Mouse (Mus musculus) midbrain, embryonic 14.5 days (tissue): ENCODE measurements at regions not wholly inside any gene's neighbourhood (a gene's known extent, or its start where the extent isn't known, plus 50 kb on each side); places are given as distances from the start of the nearest gene placed in this dataset.
"Not testable (repeated sequence)": the region's sequence is repeated elsewhere in the genome, so short reads cannot be mapped to it uniquely, and the experiment has no call there.

ENCODE experiments used
- ATAC-seq: fragments of 200-750 bp; cut with Nextera tagmentation; 2 replicates; pipeline ENCODE4 v1.8.0; 2017; ENCODE audit warnings: moderate number of reproducible peaks, moderate library complexity; ENCODE audit not compliant: low FRiP score, low TSS enrichment
- DNase-seq: peaks from one replicate; pipeline ENCODE4 v3.0.0-alpha.2; 2015
- H3K27ac ChIP-seq: fragments of 300-500 bp; sonication (generic); replicated peaks from 2 replicates; pipeline ENCODE4 v1.5.1; 2014; ENCODE audit warnings: mild to moderate bottlenecking, low read depth, low read length, moderate library complexity
- H3K27me3 ChIP-seq: fragments of 300-500 bp; sonication (generic); 2 replicates; pipeline ENCODE4 v1.6.1; 2014; ENCODE audit warnings: low read length, control low read depth, mixed read lengths; ENCODE audit not compliant: control insufficient read depth, insufficient read depth
- H3K36me3 ChIP-seq: fragments of 300-500 bp; sonication (generic); 2 replicates; pipeline ENCODE4 v1.6.1; 2014; ENCODE audit warnings: low read length, control low read depth; ENCODE audit not compliant: control insufficient read depth, insufficient read depth
- H3K4me1 ChIP-seq: fragments of 300-500 bp; sonication (generic); 2 replicates; pipeline ENCODE4 v1.6.1; 2014; ENCODE audit warnings: mild to moderate bottlenecking, antibody characterized with exemption, low read length, control low read depth; ENCODE audit not compliant: control insufficient read depth, insufficient read depth
- H3K4me2 ChIP-seq: fragments of 300-500 bp; sonication (generic); 2 replicates; pipeline ENCODE4 v1.6.1; 2014; ENCODE audit warnings: mild to moderate bottlenecking, low read length, moderate library complexity
- H3K4me3 ChIP-seq: fragments of 300-500 bp; sonication (generic); replicated peaks from 2 replicates; pipeline ENCODE4 v1.5.1; 2014; ENCODE audit warnings: low read depth, low read length
- H3K9ac ChIP-seq: fragments of 300-500 bp; sonication (generic); replicated peaks from 2 replicates; pipeline ENCODE4 v1.6.1; 2014; ENCODE audit warnings: mild to moderate bottlenecking, low read length, moderate library complexity
- H3K9me3 ChIP-seq: fragments of 300-500 bp; sonication (generic); 2 replicates; pipeline ENCODE4 v1.6.1; 2016; ENCODE audit warnings: low read length, control low read depth, mixed read lengths; ENCODE audit not compliant: control insufficient read depth
- WGBS: fragments of 180-500 bp; shearing (Covaris S2); extraction: QIAGEN DNeasy Blood & Tissue Kit; methylation state at CpG from one replicate; pipeline ENCODE4 v1.1.7; 2014; 5-methylcytosine and 5-hydroxymethylcytosine counted together

DNA sequence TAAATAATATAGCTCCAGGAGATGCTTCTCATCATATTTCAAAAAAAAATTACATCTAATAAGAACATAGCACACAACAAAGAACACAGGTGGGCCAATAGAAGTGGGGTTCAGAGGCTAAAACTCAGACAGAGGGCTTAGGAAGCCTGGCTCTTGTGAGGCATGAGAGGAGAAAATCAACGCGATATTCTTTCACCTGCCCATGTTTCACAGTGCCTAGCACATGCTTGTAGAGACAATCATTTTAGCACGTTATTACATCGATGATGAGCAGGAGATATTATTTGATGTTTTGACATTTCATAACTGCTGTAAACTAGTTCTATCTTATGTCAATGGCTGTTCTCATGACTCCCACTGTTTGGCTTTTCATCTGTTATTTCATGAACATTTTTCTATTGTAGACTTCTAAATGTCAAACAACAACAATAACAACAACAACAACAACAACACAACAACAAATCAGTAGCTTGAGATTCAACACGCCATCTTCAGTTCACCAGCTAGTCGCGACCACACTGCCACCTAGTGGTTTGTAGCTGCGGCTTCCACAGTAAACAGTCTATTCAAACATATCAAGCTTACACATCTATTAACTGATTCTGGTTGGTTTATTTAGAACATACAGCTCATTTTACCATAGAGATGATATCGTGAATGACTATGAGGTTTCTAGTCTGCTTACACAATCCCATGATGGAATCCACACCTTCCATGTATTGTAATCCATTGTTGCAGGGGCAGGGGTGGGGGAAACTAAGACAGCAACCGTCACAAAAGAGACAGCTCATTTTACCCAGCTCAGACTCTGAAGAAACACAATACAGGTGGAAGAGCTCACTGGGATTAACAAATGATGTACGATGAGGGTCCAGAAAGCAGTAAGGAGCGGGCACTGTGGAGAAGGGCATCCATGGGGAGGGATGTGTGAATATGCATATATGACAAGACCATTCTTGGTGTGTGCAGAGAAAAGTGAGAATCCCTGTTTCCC, 60.5 kb upstream of the Tmem200a start:
- WGBS, result 32% methylated on average over 12 of the region's 12 CpGs
- Histone ChIP-seq H3K9ac (no peak overlapping the region), H3K4me1 (no peaks in the 10 kb centered on the region), H3K4me3 (no peak overlapping the region), H3K4me2 (0 out of 2 replicates have a peak overlapping the region, but pooled peaks have one; percentile 6), H3K9me3 (no peaks in the 10 kb centered on the region), H3K27ac (no peak overlapping the region), H3K36me3 (no peaks in the 10 kb centered on the region), H3K27me3 (no peaks in the 10 kb centered on the region)
- peak; percentile 85 for DNase-seq
- peak; percentile 84 for ATAC-seq

DNA sequence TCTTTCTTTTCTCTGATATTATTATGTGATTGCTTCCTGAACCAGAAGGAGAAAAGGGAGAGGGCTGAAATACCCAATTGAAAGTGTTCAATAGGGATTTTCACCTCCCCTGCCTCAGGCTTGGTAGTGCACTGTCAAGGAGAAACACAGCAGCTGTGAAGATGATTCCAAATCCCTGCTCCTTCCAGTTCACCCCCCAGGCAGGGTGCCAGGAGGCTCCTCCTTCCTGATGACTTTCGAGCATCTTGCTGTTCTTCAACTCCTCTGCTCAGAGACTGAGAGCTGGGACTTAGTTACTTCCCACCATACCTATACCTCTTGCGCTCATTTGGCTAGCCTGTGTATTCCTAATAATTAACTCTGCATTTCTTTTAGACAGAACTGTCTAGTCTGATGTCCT, 73.7 kb upstream of the Tmem200a start:
- no peak overlapping the region for H3K4me3 ChIP-seq
- DNase-seq (peak; percentile 10), ATAC-seq (no peak)
- H3K4me2 ChIP-seq, result no peak overlapping the region
- no peaks in the 10 kb centered on the region for H3K36me3 ChIP-seq
- no peaks in the 10 kb centered on the region for H3K27me3 ChIP-seq
- H3K9me3 ChIP-seq, result no peaks in the 10 kb centered on the region
- 71% methylated on average over 2 of the region's 2 CpGs for WGBS
- no peak overlapping the region for H3K9ac ChIP-seq
- no peaks in the 10 kb centered on the region for H3K4me1 ChIP-seq
- no peak overlapping the region for H3K27ac ChIP-seq

DNA sequence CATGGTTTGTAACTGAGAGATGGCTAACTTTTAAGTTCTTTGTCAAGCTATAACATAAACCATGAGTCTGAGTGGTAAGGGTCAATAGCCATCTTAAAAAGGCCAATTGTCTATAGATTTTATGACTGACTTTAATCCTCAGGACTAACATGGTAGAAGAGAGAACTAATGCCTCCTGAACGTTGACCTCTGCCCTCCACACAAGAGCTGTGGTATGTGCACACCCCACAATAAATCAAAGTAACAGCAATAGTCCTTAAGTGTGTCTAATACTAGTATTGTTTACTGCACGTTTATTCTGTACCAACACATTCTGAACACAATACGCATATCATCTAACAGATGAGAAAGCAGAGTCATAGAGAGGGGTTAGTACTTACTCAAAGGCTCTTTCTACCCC, 70.7 kb upstream of the Samd3 start:
- 19% methylated on average over 3 of the region's 3 CpGs for WGBS
- H3K4me2 ChIP-seq, result no peak overlapping the region
- H3K9me3 ChIP-seq, result no peaks in the 10 kb centered on the region
- H3K4me1 ChIP-seq, result no peaks in the 10 kb centered on the region
- no peaks in the 10 kb centered on the region for H3K27me3 ChIP-seq
- ATAC-seq (no peak), DNase-seq (no peak)
- no peak overlapping the region for H3K9ac ChIP-seq
- H3K36me3 ChIP-seq, result no peaks in the 10 kb centered on the region
- H3K4me3 ChIP-seq, result no peak overlapping the region
- no peak overlapping the region for H3K27ac ChIP-seq

DNA sequence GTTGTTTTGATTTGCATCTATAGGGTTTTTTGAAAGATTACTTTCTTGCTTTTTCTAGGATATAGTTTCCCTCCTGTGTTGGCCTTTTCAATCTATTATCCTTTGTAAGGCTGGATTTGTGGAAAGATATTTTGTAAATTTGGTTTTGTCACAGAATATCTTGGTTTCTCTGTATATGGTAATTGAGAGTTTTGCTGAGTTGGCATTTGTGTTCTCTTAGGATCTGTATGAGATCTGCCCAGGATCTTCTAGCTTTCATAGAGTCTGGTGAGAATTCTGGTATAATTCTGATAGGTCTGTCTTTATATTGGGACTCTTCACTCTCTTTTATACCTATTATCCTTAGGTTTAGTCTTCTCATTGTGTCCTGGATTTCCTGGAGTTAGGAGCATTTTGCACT, 68.4 kb upstream of the Samd3 start:
- H3K4me3 ChIP-seq, DNase-seq, H3K4me1 ChIP-seq, H3K9me3 ChIP-seq, H3K27ac ChIP-seq, H3K27me3 ChIP-seq, H3K4me2 ChIP-seq, H3K9ac ChIP-seq, ATAC-seq, H3K36me3 ChIP-seq: not testable (repeated sequence)

DNA sequence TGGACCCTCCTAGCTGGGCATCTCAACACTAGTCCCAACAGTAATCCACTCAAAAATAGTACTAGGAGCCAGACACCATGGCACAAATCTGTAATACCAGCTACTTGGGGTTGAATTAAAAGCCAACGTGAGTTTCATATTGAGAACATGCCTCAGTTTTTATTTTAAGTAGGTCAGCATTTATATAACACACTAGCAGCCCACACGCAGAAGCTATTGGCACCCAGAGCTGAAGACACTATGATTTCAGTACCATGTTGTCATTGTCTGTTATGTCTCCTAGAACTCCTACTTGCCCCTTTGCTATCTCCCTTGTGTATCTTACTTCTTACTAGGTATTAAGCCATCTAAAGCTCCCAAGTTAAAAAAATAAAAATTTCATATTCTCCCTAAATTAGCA, 65.0 kb upstream of the Samd3 start:
- DNase-seq (no peak), ATAC-seq (no peak)
- WGBS, result 86% methylated on average over 2 of the region's 2 CpGs

DNA sequence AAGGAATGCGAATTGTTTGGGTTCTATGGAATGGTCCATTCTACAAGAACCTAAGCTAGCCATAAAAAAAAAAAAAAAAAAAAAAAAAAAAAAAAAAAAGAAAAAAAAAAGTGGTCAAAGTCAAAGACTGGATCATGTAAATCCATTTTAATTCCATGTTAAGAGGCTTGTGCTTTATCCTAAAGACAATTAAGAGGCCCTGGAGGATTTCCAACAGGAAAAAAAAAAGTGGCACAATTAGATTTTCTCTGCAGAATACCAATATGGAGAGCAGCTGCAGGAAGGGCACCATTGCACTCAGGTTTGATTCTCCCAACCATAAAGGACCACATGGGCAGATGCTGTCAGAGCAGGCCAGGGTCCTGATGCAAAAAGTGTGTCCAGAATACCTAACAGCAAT, 51.9 kb upstream of the Samd3 start:
- 84% methylated on average over 1 of the region's 1 CpGs for WGBS
- Histone ChIP-seq H3K9me3 (no peaks in the 10 kb centered on the region), H3K27ac (no peak overlapping the region), H3K27me3 (no peaks in the 10 kb centered on the region), H3K36me3 (no peaks in the 10 kb centered on the region), H3K9ac (no peak overlapping the region), H3K4me2 (no peak overlapping the region), H3K4me1 (no peaks in the 10 kb centered on the region), H3K4me3 (no peak overlapping the region)
- ATAC-seq (no peak), DNase-seq (peak; percentile 28)

More for the DNA sequence above, 65.0 kb upstream of the Samd3 start:
- Histone ChIP-seq H3K27ac (no peak overlapping the region), H3K4me2 (no peak overlapping the region), H3K4me3 (no peak overlapping the region), H3K4me1 (no peaks in the 10 kb centered on the region), H3K9ac (no peak overlapping the region), H3K36me3 (no peaks in the 10 kb centered on the region), H3K27me3 (no peaks in the 10 kb centered on the region), H3K9me3 (no peaks in the 10 kb centered on the region)

DNA sequence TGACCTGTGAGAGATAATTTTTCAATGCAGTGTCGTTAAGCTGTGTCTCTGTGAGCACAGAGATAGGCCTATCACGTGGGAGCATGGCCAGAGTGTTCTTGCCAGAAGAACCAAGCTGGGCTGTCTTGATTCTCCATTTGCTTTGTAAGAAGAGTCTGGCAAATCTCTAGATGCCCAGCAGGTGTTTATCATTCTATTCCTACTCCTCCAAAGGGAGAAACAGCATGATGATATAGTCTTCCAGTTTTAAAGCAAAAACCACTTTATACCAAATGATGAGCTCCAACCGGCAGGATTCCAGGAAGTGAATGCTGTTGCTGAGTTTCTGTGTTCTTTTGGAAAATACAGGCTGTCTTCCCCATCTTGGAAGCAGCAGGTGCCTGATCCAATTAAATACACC, 51.2 kb upstream of the Samd3 start:
- 79% methylated on average over 3 of the region's 3 CpGs for WGBS
- H3K4me2 ChIP-seq, result no peak overlapping the region
- H3K4me1 ChIP-seq, result no peaks in the 10 kb centered on the region
- DNase-seq (no peak), ATAC-seq (no peak)
- H3K27me3 ChIP-seq, result no peaks in the 10 kb centered on the region
- H3K27ac ChIP-seq, result no peak overlapping the region
- no peak overlapping the region for H3K4me3 ChIP-seq
- H3K9ac ChIP-seq, result no peak overlapping the region
- H3K36me3 ChIP-seq, result no peaks in the 10 kb centered on the region
- no peaks in the 10 kb centered on the region for H3K9me3 ChIP-seq
